Mouse (Mus musculus) embryo, embryonic 11 days (tissue): ENCODE results near the gene Plp2.
A peak's percentile ranks its signal among the peaks of the same experiment; 100 is the strongest.
"Not testable (repeated sequence)": the region's sequence is repeated elsewhere in the genome, so short reads cannot be mapped to it uniquely, and the experiment has no call there.

Source experiments
- DNase-seq: peaks from one replicate; pipeline ENCODE4 v3.0.0-alpha.2; 2015

Gene Plp2

DNA sequence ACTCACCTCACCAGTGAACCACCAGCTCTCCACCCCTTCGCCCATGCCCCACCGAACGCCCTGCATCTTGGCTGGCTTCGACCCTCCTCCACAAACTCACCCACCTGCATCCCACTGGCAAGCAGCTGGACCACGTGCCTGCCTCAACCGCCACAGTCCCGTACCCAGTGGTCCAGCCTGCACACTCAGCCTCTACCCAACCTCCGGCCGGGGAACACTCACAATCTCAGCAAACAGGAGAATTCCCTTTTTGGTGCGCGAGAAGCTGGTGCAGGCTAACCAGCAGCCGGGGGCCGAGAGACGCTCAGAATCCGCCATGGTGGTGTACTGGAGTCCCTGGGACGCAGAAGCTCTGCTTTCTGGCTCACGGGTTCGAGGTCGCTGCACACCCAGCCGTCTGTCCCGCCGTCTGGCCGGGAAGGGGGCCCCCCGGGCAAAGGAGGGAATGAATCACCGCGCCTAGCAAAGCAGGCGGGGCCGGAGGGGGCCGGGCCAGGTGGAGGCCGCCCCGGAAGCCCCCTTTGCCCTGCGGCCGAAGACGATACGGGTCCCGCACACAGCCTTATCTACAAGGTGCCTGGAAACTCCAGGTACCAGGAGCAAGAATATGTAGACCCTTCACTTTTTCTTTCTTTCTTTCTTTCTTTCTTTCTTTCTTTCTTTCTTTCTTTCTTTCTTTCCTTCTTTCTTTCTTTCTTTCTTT is at the start of gene Plp2:
Plp2 (minus strand) TSS at position 470 of the 703 bp plus-strand sequence.
- peak; percentile 43 for DNase-seq

DNA sequence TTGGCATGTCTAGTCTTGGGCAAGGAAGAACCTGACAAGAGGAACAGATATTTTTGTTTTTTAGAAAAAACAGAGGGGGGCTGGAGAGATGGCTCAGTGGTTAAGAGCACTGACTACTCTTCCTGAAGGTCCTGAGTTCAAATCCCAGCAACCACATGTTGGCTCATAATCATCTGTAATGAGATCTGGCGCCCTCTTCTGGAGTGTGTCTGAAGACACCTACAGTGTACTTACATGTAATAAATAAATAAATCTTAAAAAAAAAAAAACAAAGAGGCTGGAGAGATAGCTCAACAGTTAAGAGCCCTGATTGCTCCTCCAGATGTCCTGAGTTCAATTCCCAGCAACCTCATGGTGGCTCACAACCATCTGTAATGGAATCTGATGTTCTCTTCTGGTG is 44.9 kb upstream of the Plp2 start:
- not testable (repeated sequence) for DNase-seq

DNA sequence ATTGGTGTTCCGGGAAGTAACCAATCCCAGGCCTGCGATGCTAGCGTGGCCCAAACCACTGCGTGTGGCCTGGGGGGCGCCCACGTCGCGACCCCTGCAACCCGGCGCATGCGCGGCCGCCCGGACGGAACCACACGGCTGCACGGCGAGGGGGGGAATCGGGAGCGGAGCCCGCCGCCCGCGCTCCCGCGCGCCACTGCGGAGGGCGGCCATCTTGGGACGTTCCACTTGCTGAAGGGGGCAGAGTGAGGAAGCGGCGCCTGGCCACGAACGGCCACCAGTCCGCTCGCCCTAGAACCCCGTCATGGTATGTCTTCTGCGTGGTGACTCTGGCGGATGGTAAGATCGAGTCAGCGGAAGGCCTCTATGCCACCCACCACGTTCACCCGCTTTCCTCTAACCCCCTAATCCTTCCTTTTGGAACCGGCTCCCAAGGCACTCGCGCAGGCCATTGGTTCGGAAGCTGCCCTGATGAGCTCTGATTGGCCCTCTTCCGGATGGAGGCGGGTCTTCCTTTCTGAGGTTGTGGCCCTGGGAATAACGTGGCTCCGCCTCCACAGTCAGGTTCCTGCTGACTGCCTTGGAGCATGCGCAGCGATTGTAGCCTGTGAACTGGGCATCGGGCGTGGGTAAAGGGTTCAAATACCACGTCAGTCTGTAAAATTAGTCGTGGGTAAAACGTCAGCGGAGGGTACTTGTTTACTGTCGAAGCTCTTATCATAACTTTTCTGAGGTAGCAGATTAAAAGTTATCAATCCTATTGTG is 43.1 kb upstream of the Plp2 start, which contains the start of gene Wdr45:
Wdr45 (plus strand) TSS at position 199 of the 765 bp plus-strand sequence.
- peak; percentile 93 for DNase-seq

DNA sequence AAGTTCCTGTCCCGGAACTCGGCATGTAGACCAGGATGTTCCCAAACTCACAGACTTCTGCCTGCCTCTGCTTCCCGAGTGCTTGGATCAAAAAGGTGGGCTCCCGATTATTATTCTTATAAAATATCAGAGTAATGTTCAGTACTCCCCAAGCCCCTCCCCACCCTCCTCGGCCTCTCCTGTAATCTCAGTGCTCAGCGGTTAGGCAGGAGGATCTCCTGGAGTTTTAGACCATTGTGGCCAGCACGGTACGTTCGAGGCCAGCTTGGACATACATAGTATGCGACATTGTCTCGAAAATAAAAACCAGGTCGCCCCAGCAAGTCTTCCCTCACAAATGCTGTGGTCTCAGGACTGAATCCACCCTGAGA is 42.6 kb upstream of the Plp2 start:
- DNase-seq = not testable (repeated sequence)

GRCm38 (mm10) chrX:7696954-7697381 is 25.8 kb upstream of the Plp2 start, which contains the start of gene Gpkow:
Gpkow (plus strand) TSS chrX:7697131.
- peak; percentile 92 for DNase-seq

- no peak for DNase-seq
Measured at GRCm38 (mm10) chrX:7696520-7696919, 25.3 kb upstream of the Plp2 start.

DNA sequence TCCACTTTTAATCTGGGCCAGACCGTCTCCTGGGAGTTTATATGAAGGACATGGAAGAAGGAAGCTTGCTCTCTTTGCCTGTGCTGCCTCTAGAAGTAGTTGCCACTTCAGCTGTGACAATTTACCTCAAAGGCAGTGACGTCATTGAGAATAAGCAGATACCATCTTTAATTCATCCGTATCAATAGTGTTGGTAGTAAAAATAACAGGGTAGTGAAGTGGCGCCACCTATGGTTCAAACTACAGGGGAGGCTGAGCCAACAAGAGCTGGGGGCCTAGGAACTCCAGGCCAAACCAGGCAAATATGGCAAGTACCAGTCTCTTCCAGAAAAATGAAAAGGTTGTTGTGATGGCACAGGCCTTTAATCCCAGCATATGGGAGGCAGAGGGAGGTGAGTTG is 21.7 kb upstream of the Plp2 start:
- no peak for DNase-seq

GRCm38 (mm10) chrX:7690486-7690885 is 19.3 kb upstream of the Plp2 start:
- DNase-seq = no peak

DNA sequence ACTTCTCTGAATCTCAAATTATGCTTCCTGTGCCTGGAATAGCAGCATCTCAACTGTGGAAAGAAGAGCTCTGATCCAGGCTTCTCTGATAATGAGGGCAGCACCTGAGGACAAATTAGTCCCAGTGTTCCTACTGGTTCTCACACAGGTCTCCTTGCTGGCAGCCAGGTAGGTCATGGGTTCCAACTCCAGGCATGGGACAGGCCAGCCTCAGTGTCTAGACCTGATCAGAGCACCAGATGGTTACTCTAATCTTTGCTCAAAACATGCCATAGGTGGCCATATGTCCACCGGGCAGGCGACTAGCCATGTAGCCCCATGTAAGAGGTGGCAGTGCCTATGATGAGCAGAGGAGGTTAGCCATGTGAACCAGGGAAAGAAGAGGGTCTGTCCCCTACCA is 17.1 kb upstream of the Plp2 start:
- no peak for DNase-seq

DNA sequence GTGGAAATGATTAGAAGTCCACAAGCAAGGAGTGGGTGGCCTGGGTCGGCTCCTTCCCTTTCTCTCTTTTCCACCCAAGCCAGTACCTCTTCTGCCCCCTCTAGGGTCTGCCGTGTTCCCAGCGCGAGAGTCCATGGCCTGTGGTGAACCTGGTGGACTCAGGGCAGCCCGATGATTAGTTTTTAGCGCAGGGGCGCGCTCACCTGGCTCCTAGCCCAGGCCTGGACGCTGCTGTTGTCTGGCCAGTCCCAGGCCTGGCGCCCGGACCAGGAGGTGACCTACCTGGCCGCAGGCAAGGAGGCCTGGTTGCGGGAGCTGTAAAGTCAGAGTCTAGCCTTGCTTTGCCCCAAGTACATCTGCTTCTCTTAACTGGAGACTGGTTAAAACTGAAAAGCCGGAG is 9.7 kb upstream of the Plp2 start, which contains the start of gene Magix:
Magix (minus strand) TSS at position 388 of the 400 bp plus-strand sequence.
- no peak for DNase-seq

DNA sequence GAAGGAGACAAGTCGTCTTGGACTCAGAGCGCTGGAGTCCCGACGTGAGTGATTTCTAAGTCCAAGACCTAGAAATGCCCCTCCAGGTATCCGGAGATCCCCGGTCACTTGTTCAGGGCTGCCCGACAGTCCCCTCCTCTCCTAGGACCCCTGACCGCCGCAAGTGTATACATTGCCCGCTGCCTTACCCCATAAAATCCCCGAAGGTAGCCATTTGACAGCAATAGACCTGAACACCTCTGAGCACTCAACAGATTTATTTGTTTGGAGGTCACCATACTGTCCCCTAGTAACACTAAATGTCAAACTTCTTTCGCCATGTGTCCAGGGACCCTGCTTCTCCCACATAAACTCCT is 8.8 kb upstream of the Plp2 start:
- no peak for DNase-seq

GRCm38 (mm10) chrX:7679405-7680056 is 8.3 kb upstream of the Plp2 start:
- peak; percentile 93 for DNase-seq

DNA sequence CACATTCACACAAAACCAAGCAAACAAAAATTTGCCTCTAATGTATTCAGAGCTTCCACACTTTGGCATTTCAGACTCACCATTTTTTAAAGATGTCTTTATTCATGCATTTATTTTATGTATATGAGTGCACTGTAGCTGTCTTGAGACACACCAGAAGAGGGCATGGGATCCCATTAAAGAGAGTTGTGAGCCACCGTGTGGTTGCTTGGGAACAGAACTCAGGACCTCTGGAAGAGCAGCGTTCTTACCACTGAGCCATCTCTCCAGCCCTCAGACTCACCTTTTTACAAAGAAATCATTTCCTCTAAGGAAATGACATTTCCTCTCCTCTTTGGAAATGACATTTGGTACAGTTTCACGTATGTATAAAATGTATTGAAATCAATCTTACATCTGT is 7.8 kb upstream of the Plp2 start:
- no peak for DNase-seq

DNA sequence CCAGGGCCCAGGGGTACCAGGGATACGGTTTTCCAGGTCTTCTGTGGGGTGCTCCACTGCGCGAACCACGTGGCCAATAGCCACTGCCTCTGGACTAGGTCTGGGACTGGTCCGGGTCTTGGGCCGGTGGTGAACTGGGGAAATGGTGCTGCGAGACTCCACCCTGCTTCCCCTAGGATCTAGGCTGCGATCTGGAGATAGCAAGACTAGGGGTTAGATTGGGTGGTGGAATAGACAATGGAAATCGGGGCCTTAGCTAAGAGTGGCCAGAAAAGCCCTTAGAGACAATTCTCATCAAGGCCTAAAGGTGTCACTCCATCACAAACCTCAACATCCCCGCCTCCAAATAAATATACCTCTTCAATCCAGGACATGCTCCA is 3.8 kb upstream of the Plp2 start:
- DNase-seq = no peak

GRCm38 (mm10) chrX:7674284-7675000 is 3.3 kb upstream of the Plp2 start:
- DNase-seq = peak; percentile 35

DNA sequence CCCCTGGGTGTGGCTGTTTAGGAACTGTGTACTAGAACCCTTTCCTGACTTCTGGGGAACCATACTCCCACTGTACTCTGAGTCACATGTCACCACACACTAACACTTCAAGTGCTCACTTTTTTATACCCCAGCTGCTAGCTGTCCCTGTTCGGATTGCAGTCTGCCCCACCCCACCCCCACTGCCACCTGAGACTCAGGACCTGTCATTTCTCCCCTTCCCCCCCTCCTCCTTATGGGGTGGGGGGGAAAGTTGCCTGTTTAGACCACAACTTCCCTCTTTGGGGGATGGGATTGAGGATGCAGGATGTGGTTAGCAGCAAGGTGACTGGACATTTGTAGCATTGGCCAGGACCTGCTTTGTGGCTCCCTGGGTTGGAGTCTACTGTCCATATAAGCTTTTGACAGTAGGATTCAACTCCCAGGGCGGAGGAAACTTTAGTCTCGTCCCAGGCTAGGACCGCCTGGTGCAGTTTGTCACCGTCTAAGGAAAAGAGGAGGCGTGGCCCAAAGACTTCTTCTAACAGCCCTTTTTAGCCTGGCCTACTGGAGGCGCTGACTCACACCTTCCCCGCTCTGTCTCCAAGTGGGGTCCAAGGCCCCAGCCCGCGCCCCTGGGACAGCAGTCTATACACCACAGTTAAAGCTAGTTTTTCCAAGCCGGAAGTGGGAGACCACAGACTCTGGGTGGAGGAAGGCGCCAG is 2.5 kb upstream of the Plp2 start:
- DNase-seq = peak; percentile 34

GRCm38 (mm10) chrX:7672739-7673138 is 1.5 kb upstream of the Plp2 start:
- DNase-seq = no peak

DNA sequence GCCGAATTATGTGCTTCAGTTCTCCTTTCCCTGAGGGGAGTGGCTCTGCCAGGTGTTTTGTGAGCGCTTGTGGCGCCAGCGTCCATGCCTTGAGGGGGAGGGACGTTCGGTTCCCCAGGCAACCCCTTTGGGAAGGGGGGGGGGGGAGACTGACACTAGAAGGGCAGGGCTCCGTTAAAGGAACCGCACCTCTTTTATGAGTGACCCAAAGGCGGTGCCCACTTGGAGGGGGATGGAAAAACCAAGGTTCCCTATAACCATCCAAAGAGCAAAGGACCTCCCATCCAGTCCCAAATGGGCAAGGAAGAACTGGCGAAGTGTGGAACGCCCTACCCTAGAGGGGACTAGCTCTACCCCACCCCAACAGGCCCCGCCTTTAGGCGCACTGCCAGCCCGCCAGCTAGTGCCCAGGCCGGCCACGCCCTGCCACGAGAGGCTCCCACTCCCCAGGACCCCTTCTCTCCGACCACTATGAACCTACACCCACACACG is 754 bp downstream of the Plp2 start:
- peak; percentile 60 for DNase-seq

DNA sequence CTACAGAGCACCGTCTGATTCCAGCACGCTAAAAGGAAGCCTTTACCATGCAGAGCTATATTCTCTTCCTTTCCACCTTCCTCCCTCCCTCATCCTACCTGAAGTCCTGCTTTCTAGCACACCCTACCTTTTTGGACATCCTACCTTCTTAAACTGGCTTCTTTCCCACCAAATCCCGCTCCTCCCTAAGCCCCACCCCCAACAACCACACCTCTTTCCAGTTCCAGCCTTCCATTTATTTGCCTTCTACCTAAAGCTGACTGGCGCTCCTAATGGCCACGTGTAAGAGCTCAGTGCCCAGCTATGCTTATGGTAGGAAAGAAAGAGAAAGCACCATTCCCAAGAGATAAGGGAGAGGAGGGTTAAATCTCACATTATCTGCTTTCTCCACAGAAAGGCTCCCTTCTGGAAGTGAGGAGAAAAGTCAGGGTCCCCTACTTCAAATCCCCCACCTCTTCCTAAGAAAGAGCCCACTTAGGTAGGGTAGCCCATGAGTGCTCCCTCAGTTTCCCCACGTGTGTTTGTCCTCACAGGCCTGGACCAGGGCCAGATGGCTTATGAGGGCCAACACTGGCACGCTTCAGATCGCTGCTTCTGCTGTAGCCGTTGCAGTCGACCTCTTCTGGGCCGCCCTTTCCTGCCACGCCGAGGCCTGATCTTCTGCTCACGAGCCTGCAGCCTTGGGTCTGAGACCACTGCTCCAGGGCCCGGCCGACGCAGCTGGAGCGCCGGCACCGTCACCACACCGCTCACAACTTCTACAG is 5.3 kb downstream of the Plp2 start:
- DNase-seq = no peak

DNA sequence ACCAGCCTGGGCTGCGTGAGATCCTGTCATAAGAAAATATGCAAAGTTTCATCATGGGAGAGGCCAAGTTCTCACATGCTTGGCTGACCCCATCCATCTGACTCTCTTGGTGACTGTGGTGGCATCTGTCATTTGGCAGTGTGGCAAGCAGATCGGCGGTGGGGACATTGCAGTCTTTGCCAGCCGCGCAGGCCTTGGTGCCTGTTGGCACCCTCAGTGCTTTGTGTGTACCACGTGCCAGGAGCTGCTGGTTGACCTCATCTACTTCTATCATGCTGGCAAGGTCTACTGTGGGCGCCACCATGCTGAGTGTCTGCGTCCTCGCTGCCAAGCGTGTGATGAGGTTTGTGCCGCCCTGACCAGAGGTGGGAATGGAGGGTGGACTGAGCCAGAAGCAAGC is 6.4 kb downstream of the Plp2 start:
- no peak for DNase-seq

DNA sequence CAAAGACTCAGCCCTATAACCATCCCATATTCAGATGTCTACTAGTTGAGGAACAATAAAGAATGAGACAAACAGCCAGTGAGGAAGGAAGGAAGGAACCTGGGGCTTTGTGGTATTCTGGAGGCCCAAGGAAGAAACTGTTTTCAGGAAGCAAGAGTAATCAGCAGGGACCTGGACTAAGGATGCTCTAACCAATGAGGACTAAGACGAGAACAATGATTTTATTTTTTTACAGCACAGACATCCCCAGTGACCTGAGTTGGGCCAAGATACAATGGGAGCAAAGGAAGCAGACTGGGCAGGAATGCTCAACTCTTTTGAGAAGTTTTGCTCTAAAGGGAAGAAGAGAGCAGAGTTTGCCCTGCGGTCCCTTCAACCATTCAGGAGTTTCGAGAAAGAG is 8.3 kb downstream of the Plp2 start:
- no peak for DNase-seq

DNA sequence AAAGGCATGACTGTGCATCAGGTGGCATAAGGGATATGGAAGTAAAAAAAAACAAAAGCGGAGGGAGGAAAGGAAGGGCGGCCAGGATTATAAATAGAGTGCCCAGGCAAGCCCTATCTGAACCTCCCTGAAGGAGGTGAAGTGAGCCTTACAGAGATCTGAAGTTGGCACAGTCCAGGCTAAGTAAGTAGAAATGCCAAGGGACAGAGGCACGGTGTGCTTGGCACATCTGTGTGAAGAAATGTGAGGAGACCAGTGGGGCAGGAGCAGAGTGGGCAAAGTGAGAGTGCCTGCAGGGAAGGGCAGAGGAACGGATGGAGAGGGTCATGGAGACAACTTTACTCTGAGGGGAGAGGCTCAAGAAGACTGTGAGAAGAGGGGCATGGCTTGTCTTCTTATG is 10.1 kb downstream of the Plp2 start:
- no peak for DNase-seq
